Mouse (Mus musculus) midbrain, embryonic 14.5 days (tissue): ENCODE measurements at regions not wholly inside any gene's neighbourhood (a gene's known extent, or its start where the extent isn't known, plus 50 kb on each side); places are given as distances from the start of the nearest gene placed in this dataset.

Experiments
- ATAC-seq: fragments of 200-750 bp; cut with Nextera tagmentation; 2 replicates; pipeline ENCODE4 v1.8.0; 2017; ENCODE audit warnings: moderate number of reproducible peaks, moderate library complexity; ENCODE audit not compliant: low FRiP score, low TSS enrichment
- DNase-seq: peaks from one replicate; pipeline ENCODE4 v3.0.0-alpha.2; 2015
- H3K27ac ChIP-seq: fragments of 300-500 bp; sonication (generic); replicated peaks from 2 replicates; pipeline ENCODE4 v1.5.1; 2014; ENCODE audit warnings: mild to moderate bottlenecking, low read depth, low read length, moderate library complexity
- H3K27me3 ChIP-seq: fragments of 300-500 bp; sonication (generic); 2 replicates; pipeline ENCODE4 v1.6.1; 2014; ENCODE audit warnings: low read length, control low read depth, mixed read lengths; ENCODE audit not compliant: control insufficient read depth, insufficient read depth
- H3K36me3 ChIP-seq: fragments of 300-500 bp; sonication (generic); 2 replicates; pipeline ENCODE4 v1.6.1; 2014; ENCODE audit warnings: low read length, control low read depth; ENCODE audit not compliant: control insufficient read depth, insufficient read depth
- H3K4me1 ChIP-seq: fragments of 300-500 bp; sonication (generic); 2 replicates; pipeline ENCODE4 v1.6.1; 2014; ENCODE audit warnings: mild to moderate bottlenecking, antibody characterized with exemption, low read length, control low read depth; ENCODE audit not compliant: control insufficient read depth, insufficient read depth
- H3K4me2 ChIP-seq: fragments of 300-500 bp; sonication (generic); 2 replicates; pipeline ENCODE4 v1.6.1; 2014; ENCODE audit warnings: mild to moderate bottlenecking, low read length, moderate library complexity
- H3K4me3 ChIP-seq: fragments of 300-500 bp; sonication (generic); replicated peaks from 2 replicates; pipeline ENCODE4 v1.5.1; 2014; ENCODE audit warnings: low read depth, low read length
- H3K9ac ChIP-seq: fragments of 300-500 bp; sonication (generic); replicated peaks from 2 replicates; pipeline ENCODE4 v1.6.1; 2014; ENCODE audit warnings: mild to moderate bottlenecking, low read length, moderate library complexity
- H3K9me3 ChIP-seq: fragments of 300-500 bp; sonication (generic); 2 replicates; pipeline ENCODE4 v1.6.1; 2016; ENCODE audit warnings: low read length, control low read depth, mixed read lengths; ENCODE audit not compliant: control insufficient read depth
- WGBS: fragments of 180-500 bp; shearing (Covaris S2); extraction: QIAGEN DNeasy Blood & Tissue Kit; methylation state at CpG from one replicate; pipeline ENCODE4 v1.1.7; 2014; 5-methylcytosine and 5-hydroxymethylcytosine counted together

- 44% methylated on average over 4 of the region's 4 CpGs for WGBS
These were observed 337.9 kb upstream of the Tmem161b start for GRCm38 (mm10) chr13:83884226-83884625.

DNA sequence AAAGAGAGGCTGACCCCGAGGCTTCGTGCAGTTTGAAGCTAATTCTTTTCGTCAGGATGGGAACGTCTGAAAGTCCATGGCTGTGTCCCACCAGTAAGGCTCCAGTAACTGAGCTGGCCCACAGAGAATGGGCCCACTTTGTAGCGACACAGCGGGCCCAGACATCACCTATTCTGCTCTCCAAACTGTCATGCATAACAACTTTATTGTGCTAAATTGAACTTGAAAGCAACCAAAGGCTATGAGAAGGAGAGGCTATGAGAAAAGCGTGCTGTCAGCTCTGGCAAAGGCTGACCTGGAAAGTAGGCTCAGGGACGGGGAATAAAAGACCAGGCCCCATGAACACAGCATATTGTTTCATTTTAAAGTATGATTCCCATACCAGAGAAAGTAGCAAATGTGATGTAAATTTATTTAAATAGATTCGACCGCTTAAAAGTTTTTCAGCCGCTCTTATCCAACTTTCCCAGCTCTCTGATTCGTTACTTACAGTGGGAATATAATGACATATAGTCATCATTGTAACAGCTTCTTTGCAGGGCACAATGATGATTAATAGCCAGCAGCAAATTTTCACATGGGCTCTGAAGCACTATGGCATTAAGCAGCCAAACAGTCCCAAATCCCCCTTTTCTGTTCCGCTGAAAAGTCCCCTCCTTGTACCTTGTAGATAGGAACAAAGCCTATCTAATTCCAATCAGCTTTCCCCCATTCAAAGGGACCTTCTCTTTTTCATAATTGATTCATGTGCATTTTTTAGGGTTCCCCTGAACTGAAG lies 337.1 kb upstream of the Tmem161b start:
- WGBS: 5% methylated on average over 13 of the region's 13 CpGs
- H3K4me2 ChIP-seq: peak overlapping the region; percentile 19; the same call in 1 of the 2 replicates
- H3K4me3 ChIP-seq: no peak overlapping the region

More at GRCm38 (mm10) chr13:83884226-83884625, 337.9 kb upstream of the Tmem161b start:
- Histone ChIP-seq H3K4me3 (no peak overlapping the region), H3K4me1 (peaks cover 44% of the 10 kb centered on the region), H3K27me3 (no peaks in the 10 kb centered on the region), H3K36me3 (no peaks in the 10 kb centered on the region), H3K9ac (no peak overlapping the region), H3K27ac (peak overlapping the region; percentile 77), H3K4me2 (no peak overlapping the region), H3K9me3 (no peaks in the 10 kb centered on the region)
- ATAC-seq (peak; percentile 11; the same call in 1 of the 2 replicates), DNase-seq (no peak)

GRCm38 (mm10) chr13:83885729-83886128 lies 336.4 kb upstream of the Tmem161b start:
- Histone ChIP-seq H3K36me3 (no peaks in the 10 kb centered on the region), H3K27me3 (no peaks in the 10 kb centered on the region), H3K4me3 (no peak overlapping the region), H3K4me2 (peak overlapping the region; percentile 17), H3K4me1 (peaks cover 33% of the 10 kb centered on the region), H3K9ac (no peak overlapping the region), H3K9me3 (no peaks in the 10 kb centered on the region), H3K27ac (peak overlapping the region; percentile 77)
- ATAC-seq (peak; percentile 12; the same call in 1 of the 2 replicates), DNase-seq (peak; percentile 41)
- WGBS: 29% methylated on average over 4 of the region's 4 CpGs

More for the DNA sequence above, 337.1 kb upstream of the Tmem161b start:
- peak; percentile 86 for ATAC-seq
- no peak overlapping the region for H3K9ac ChIP-seq
- no peaks in the 10 kb centered on the region for H3K36me3 ChIP-seq
- H3K27me3 ChIP-seq: no peaks in the 10 kb centered on the region
- DNase-seq: peak; percentile 78
- peak overlapping the region; percentile 77 for H3K27ac ChIP-seq
- no peaks in the 10 kb centered on the region for H3K9me3 ChIP-seq
- peaks cover 39% of the 10 kb centered on the region for H3K4me1 ChIP-seq

GRCm38 (mm10) chr13:83914697-83915096 lies 307.4 kb upstream of the Tmem161b start:
- no peak for ATAC-seq
- H3K9me3 ChIP-seq: no peaks in the 10 kb centered on the region
- H3K27me3 ChIP-seq: no peaks in the 10 kb centered on the region
- no peak overlapping the region for H3K27ac ChIP-seq
- no peak overlapping the region for H3K4me2 ChIP-seq
- no peak for DNase-seq
- 81% methylated on average over 2 of the region's 2 CpGs for WGBS
- H3K4me1 ChIP-seq: no peaks in the 10 kb centered on the region
- H3K36me3 ChIP-seq: no peaks in the 10 kb centered on the region
- H3K9ac ChIP-seq: no peak overlapping the region
- no peak overlapping the region for H3K4me3 ChIP-seq

- ATAC-seq: no peak
- H3K27me3 ChIP-seq: no peaks in the 10 kb centered on the region
- H3K4me2 ChIP-seq: no peak overlapping the region
- no peaks in the 10 kb centered on the region for H3K9me3 ChIP-seq
- 68% methylated on average over 2 of the region's 2 CpGs for WGBS
- H3K9ac ChIP-seq: no peak overlapping the region
- H3K36me3 ChIP-seq: no peaks in the 10 kb centered on the region
- H3K27ac ChIP-seq: no peak overlapping the region
- H3K4me3 ChIP-seq: no peak overlapping the region
- no peaks in the 10 kb centered on the region for H3K4me1 ChIP-seq
- no peak for DNase-seq
These were observed 289.3 kb upstream of the Tmem161b start for GRCm38 (mm10) chr13:83932761-83933160.

DNA sequence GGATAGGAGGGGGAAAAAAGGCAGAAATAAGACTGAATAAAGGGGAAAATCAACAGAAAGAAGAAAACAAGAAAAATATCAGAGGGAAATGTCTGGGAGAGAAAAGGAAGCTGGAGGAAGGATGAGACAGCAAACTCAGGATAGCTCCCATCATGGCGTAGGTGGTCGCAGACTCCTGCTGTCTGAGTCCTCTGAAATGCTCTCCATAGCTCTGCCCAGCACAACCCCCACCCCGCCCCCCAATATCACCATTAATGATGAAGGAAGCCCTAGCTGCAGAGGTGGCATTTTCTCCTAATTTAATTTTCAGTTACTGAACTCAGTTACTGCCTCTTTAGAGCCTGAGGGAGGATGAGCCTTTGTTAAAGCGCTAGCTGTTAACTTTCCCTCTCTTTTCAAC lies 275.6 kb upstream of the Tmem161b start:
- Histone ChIP-seq H3K27me3 (no peaks in the 10 kb centered on the region), H3K4me1 (no peaks in the 10 kb centered on the region), H3K4me2 (no peak overlapping the region), H3K27ac (no peak overlapping the region), H3K36me3 (no peaks in the 10 kb centered on the region), H3K4me3 (no peak overlapping the region), H3K9ac (no peak overlapping the region), H3K9me3 (no peaks in the 10 kb centered on the region)
- DNase-seq: peak; percentile 13
- WGBS: 68% methylated on average over 4 of the region's 4 CpGs
- no peak for ATAC-seq

- no peaks in the 10 kb centered on the region for H3K36me3 ChIP-seq
- ATAC-seq (no peak), DNase-seq (no peak)
- no peak overlapping the region for H3K4me3 ChIP-seq
- no peak overlapping the region for H3K9ac ChIP-seq
- no peaks in the 10 kb centered on the region for H3K4me1 ChIP-seq
- H3K9me3 ChIP-seq: no peaks in the 10 kb centered on the region
- H3K27ac ChIP-seq: no peak overlapping the region
- no peaks in the 10 kb centered on the region for H3K27me3 ChIP-seq
- H3K4me2 ChIP-seq: no peak overlapping the region
These were observed 270.9 kb upstream of the Tmem161b start for GRCm38 (mm10) chr13:83951163-83951562.

DNA sequence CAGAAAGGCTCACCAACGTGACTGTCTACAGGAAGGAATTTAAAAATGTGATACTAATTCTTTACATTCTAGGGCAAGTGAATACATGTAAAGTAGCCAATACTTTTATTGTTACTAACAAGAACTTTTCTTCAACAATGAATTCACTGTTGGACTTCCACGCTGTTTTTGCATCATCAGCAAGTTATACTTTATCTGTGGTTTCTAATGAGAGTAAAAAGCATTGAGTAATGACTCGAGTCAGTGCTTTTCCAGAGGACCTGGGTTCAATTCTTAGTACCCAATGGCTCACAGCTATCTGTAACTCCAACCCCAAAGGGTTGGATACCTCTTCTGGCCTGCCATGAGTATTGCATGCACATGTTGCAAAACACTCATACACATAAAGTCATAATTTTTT lies 270.3 kb upstream of the Tmem161b start:
- Histone ChIP-seq H3K9ac (no peak overlapping the region), H3K4me2 (no peak overlapping the region), H3K4me1 (no peaks in the 10 kb centered on the region), H3K9me3 (no peaks in the 10 kb centered on the region), H3K27ac (no peak overlapping the region), H3K27me3 (no peaks in the 10 kb centered on the region), H3K36me3 (no peaks in the 10 kb centered on the region), H3K4me3 (no peak overlapping the region)
- no peak for DNase-seq
- ATAC-seq: no peak
- 90% methylated on average over 3 of the region's 3 CpGs for WGBS

GRCm38 (mm10) chr13:83952353-83952752 lies 269.7 kb upstream of the Tmem161b start:
- Histone ChIP-seq H3K9me3 (no peaks in the 10 kb centered on the region), H3K4me1 (no peaks in the 10 kb centered on the region), H3K4me2 (no peak overlapping the region), H3K4me3 (no peak overlapping the region), H3K9ac (no peak overlapping the region), H3K27me3 (no peaks in the 10 kb centered on the region), H3K27ac (no peak overlapping the region), H3K36me3 (no peaks in the 10 kb centered on the region)
- ATAC-seq (no peak), DNase-seq (no peak)
- 79% methylated on average over 4 of the region's 4 CpGs for WGBS
